Mouse (Mus musculus) kidney, adult 11 months (tissue): ENCODE data around the gene Fam120a.

Experiments
- DNase-seq: peaks from one replicate; pipeline ENCODE4 v3.0.0; 2022

The Fam120a gene

DNA sequence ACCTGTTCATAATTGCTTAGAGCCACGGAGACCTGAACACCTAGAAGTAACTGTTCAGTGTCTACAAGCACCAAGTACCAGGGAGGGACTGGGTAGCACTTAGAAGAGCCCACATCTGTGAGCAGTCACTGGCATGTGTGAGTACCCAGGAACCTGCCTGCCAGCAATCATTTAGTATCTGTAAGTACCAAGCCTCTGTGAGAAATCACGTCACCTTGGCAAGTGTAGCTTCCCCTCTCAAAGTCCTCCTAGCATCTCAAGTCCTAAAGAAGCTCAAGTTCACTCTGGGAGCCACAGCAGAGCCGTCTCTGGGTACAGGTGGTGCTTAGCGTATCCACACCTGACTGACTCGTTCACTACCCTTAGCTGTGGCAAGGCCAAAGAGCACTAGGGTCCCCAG, 116.1 kb downstream of the Fam120a start:
- DNase-seq = no peak

- no peak for DNase-seq
Measured at GRCm38 (mm10) chr13:48850771-48851170, 117.0 kb downstream of the Fam120a start.

DNA sequence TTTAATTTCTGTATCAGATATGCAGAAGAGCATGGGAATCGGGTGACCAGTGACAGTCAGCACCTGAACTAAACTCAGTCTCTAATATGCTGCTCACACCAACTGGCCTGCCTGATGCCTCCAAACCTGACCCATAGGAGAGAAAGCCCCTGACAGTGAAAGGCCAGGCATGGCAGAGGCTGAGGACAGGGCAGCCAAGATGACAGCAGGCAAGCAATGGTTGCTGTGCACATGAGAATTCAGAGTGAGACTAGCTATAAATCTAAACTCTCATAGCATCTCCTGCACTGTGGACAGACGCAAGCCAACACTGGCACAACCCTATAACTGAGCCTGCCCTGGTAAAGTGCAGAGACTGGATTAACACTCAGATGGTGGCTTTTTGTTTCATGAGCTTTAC, 117.5 kb downstream of the Fam120a start:
- DNase-seq = no peak

GRCm38 (mm10) chr13:48849155-48849554, 118.7 kb downstream of the Fam120a start:
- DNase-seq = peak; percentile 54

DNA sequence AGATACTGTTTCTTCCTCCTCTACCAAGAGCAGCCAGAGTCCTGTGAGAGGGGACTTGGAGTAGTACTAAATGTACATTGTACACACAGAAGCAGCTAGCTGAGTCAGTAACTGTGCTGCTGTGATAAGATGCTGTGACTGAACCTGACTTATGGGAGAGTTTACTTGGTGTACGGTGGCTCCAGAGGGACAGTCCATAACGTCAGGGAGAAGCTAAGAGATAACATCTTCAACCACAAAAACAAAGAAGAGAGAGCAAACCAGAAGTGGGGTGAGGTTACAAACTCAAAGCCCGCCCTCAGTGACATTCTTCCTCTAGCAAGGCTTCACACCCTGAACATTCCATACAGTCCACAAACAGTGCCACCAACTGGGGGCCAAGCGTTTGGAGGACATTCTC, 122.5 kb downstream of the Fam120a start:
- no peak for DNase-seq

DNA sequence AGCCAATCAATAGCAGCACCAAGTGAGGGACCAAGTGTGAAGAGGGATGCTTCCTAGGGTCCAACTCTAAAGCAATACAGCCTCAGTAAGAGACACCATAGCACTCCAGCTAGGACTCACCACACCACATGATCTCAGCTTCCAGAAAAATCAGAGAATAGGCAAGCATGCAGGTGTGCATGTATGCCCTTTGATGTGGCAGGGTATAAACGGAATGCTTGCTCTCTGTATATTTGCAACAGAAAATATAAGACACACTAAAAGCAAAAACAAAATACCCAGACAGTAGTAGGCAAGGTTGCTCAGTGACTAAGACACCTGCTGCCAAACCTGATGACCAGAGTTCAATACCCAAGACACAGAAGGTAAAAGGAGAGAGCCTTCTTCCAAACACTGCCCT, 124.3 kb downstream of the Fam120a start:
- no peak for DNase-seq

GRCm38 (mm10) chr13:48841905-48842592, 125.8 kb downstream of the Fam120a start:
- DNase-seq = no peak

DNA sequence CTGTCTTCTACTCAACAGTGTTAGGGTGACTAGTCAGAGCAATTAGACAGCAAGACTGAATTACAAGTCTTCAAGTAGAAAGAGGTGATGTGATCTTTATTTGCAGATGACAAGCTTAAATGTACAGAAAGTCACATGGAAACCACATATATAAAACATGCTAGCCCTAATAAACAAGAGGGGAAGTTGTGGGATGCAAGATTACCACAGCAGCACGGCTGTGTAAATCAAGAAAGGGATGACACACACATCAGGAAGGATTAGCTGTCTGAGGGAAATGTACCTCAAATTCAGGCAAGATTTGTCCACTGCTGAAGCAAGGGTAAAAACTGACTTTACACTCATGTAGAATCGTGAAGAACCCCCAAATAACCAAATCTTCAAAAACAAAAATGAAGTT, 129.5 kb downstream of the Fam120a start:
- no peak for DNase-seq

GRCm38 (mm10) chr13:48837537-48837936, 130.3 kb downstream of the Fam120a start:
- no peak for DNase-seq

DNA sequence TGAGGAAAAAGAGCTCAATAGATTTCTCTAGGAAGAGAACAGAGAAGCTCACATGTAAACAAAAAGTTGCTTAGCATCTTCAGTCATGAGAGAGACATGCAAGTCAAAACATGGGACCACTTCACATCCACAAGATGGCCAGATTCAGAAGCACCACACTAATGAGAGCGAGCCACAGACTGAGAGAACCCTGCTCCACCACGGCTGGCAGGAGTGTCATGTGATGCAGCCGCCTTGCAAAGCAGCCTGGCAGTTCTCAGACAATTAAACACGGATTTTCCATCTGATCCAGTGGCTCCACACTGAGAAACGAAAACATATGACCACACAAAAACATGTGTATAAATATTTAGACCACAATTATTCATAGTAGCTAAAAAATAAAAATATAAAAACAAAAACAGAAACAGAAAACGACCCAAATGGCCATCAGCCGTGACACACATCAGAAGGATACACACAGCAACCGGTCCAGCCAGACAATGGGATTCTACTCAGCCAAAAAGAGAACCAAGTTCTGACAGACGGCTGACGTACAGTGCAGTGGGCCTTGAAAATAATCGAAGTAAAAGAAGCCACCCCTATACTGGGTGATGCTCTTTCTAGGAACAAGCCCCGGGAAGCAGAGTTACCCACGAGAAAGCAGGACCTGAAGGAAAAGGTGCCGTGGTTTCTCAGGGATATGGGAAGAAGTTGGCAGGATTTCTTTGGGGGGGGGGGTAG, 137.1 kb downstream of the Fam120a start:
- DNase-seq = no peak

GRCm38 (mm10) chr13:48829780-48830179, 138.0 kb downstream of the Fam120a start:
- DNase-seq = no peak
